Mouse (Mus musculus): ENCODE data around the gene Grk2. TPM values are rescaled to one million over a fixed set of nuclear protein-coding genes. Genes with fewer than 3 reads are reported as not detected.

Grk2 gene
- polyA plus RNA-seq (2014; fragmentation: Nextera tagmentation; extraction: Ambion mirVana): 12.5 and 13.9 TPM in 2 replicates

GRCm38 (mm10) chr19:4306190-4306577 lies at the start of gene Grk2:
Gene Grk2, minus strand, starts transcription at chr19:4306222.
- H3K4me3 ChIP-seq (ENCODE audit: low read depth, low read length): peak within 1 kb of the TSS; percentile 97
- DNase-seq (ENCODE audit: low spot score) (peak; percentile 91), ATAC-seq (ENCODE audit: low FRiP score) (peak; percentile 78)
- H3K36me3 ChIP-seq (ENCODE audit: control insufficient read depth, insufficient read depth, low read length): no peaks in the 10 kb centered on the region
- WGBS: 3% methylated on average over 4 of the region's 46 CpGs
- H3K9ac ChIP-seq (ENCODE audit: low read depth, low read length): peak within 1 kb of the TSS; percentile 97
- H3K9me3 ChIP-seq (ENCODE audit: control insufficient read depth, low read length): no peaks in the 10 kb centered on the region
- peak within 1 kb of the TSS; percentile 87 for H3K4me2 ChIP-seq (replicated peaks; ENCODE audit: low read depth, low read length)
- peak within 1 kb of the TSS; percentile 66 for H3K27ac ChIP-seq (ENCODE audit: low read depth, low read length)
- peaks cover 24% of the 10 kb centered on the region for H3K4me1 ChIP-seq (replicated peaks; ENCODE audit: control insufficient read depth, insufficient read depth, low read length)
- H3K27me3 ChIP-seq (ENCODE audit: control insufficient read depth, insufficient read depth, low read length): no peaks in the 10 kb centered on the region

- no peaks in the 10 kb centered on the region for H3K4me1 ChIP-seq (replicated peaks; ENCODE audit: control insufficient read depth, insufficient read depth, low read length)
- ATAC-seq (ENCODE audit: low FRiP score) (no peak), DNase-seq (ENCODE audit: low spot score) (no peak)
- peaks cover 5% of the 10 kb centered on the region for H3K36me3 ChIP-seq (ENCODE audit: control insufficient read depth, insufficient read depth, low read length)
- H3K27me3 ChIP-seq (ENCODE audit: control insufficient read depth, insufficient read depth, low read length): no peaks in the 10 kb centered on the region
- WGBS: 89% methylated on average over 2 of the region's 2 CpGs
- no peak overlapping the region for H3K4me3 ChIP-seq (ENCODE audit: low read depth, low read length)
- no peak overlapping the region for H3K4me2 ChIP-seq (replicated peaks; ENCODE audit: low read depth, low read length)
- H3K9me3 ChIP-seq (ENCODE audit: control insufficient read depth, low read length): no peaks in the 10 kb centered on the region
- no peak overlapping the region for H3K9ac ChIP-seq (ENCODE audit: low read depth, low read length)
- no peak overlapping the region for H3K27ac ChIP-seq (ENCODE audit: low read depth, low read length)
Observed at GRCm38 (mm10) chr19:4349455-4349854, 43.4 kb upstream of the Grk2 start.

GRCm38 (mm10) chr19:4346479-4346878 lies 40.5 kb upstream of the Grk2 start:
- Histone ChIP-seq H3K4me1 (replicated peaks; ENCODE audit: control insufficient read depth, insufficient read depth, low read length) (no peaks in the 10 kb centered on the region), H3K9me3 (ENCODE audit: control insufficient read depth, low read length) (no peaks in the 10 kb centered on the region), H3K9ac (ENCODE audit: low read depth, low read length) (no peak overlapping the region), H3K4me2 (replicated peaks; ENCODE audit: low read depth, low read length) (no peak overlapping the region), H3K36me3 (ENCODE audit: control insufficient read depth, insufficient read depth, low read length) (peaks cover 7% of the 10 kb centered on the region; the same call in 1 of the 2 replicates), H3K27ac (ENCODE audit: low read depth, low read length) (no peak overlapping the region), H3K27me3 (ENCODE audit: control insufficient read depth, insufficient read depth, low read length) (no peaks in the 10 kb centered on the region), H3K4me3 (ENCODE audit: low read depth, low read length) (no peak overlapping the region)
- DNase-seq (ENCODE audit: low spot score) (no peak), ATAC-seq (ENCODE audit: low FRiP score) (no peak)
- 83% methylated on average over 1 of the region's 1 CpGs for WGBS

- no peak overlapping the region for H3K4me2 ChIP-seq (replicated peaks; ENCODE audit: low read depth, low read length)
- DNase-seq (ENCODE audit: low spot score) (peak; percentile 66), ATAC-seq (ENCODE audit: low FRiP score) (no peak)
- H3K36me3 ChIP-seq (ENCODE audit: control insufficient read depth, insufficient read depth, low read length): peaks cover 5% of the 10 kb centered on the region; the same call in 1 of the 2 replicates
- H3K9ac ChIP-seq (ENCODE audit: low read depth, low read length): no peak overlapping the region
- 37% methylated on average over 2 of the region's 2 CpGs for WGBS
- no peaks in the 10 kb centered on the region for H3K4me1 ChIP-seq (replicated peaks; ENCODE audit: control insufficient read depth, insufficient read depth, low read length)
- H3K27me3 ChIP-seq (ENCODE audit: control insufficient read depth, insufficient read depth, low read length): no peaks in the 10 kb centered on the region
- no peak overlapping the region for H3K4me3 ChIP-seq (ENCODE audit: low read depth, low read length)
- H3K9me3 ChIP-seq (ENCODE audit: control insufficient read depth, low read length): no peaks in the 10 kb centered on the region
- H3K27ac ChIP-seq (ENCODE audit: low read depth, low read length): no peak overlapping the region
Observed at GRCm38 (mm10) chr19:4338162-4338561, 32.1 kb upstream of the Grk2 start.

GRCm38 (mm10) chr19:4333791-4334190 lies 27.8 kb upstream of the Grk2 start:
- Histone ChIP-seq H3K4me1 (replicated peaks; ENCODE audit: control insufficient read depth, insufficient read depth, low read length) (peaks cover 2% of the 10 kb centered on the region; the same call in 1 of the 2 replicates), H3K9ac (ENCODE audit: low read depth, low read length) (peak overlapping the region; percentile 70), H3K36me3 (ENCODE audit: control insufficient read depth, insufficient read depth, low read length) (peaks cover 2% of the 10 kb centered on the region; the same call in 1 of the 2 replicates), H3K4me3 (ENCODE audit: low read depth, low read length) (peak overlapping the region; percentile 62), H3K4me2 (replicated peaks; ENCODE audit: low read depth, low read length) (peak overlapping the region; percentile 61), H3K27ac (ENCODE audit: low read depth, low read length) (peak overlapping the region; percentile 79), H3K27me3 (ENCODE audit: control insufficient read depth, insufficient read depth, low read length) (no peaks in the 10 kb centered on the region), H3K9me3 (ENCODE audit: control insufficient read depth, low read length) (no peaks in the 10 kb centered on the region)
- WGBS: 0% methylated on average over 16 of the region's 16 CpGs
- ATAC-seq (ENCODE audit: low FRiP score) (peak; percentile 99), DNase-seq (ENCODE audit: low spot score) (peak; percentile 87)

- under 1% methylated on average over 13 of the region's 13 CpGs for WGBS
- Histone ChIP-seq H3K4me2 (replicated peaks; ENCODE audit: low read depth, low read length) (peak overlapping the region; percentile 61), H3K27ac (ENCODE audit: low read depth, low read length) (peak overlapping the region; percentile 79), H3K4me1 (replicated peaks; ENCODE audit: control insufficient read depth, insufficient read depth, low read length) (peaks cover 2% of the 10 kb centered on the region; the same call in 1 of the 2 replicates), H3K9ac (ENCODE audit: low read depth, low read length) (peak overlapping the region; percentile 70), H3K27me3 (ENCODE audit: control insufficient read depth, insufficient read depth, low read length) (no peaks in the 10 kb centered on the region), H3K4me3 (ENCODE audit: low read depth, low read length) (peak overlapping the region; percentile 62), H3K9me3 (ENCODE audit: control insufficient read depth, low read length) (no peaks in the 10 kb centered on the region), H3K36me3 (ENCODE audit: control insufficient read depth, insufficient read depth, low read length) (peaks cover 3% of the 10 kb centered on the region)
- peak; percentile 56 for ATAC-seq (ENCODE audit: low FRiP score)
- peak; percentile 63 for DNase-seq (ENCODE audit: low spot score)
Observed at GRCm38 (mm10) chr19:4333100-4333775, 27.2 kb upstream of the Grk2 start.

GRCm38 (mm10) chr19:4332653-4333052 lies 26.6 kb upstream of the Grk2 start:
- no peaks in the 10 kb centered on the region for H3K27me3 ChIP-seq (ENCODE audit: control insufficient read depth, insufficient read depth, low read length)
- no peak overlapping the region for H3K27ac ChIP-seq (ENCODE audit: low read depth, low read length)
- DNase-seq (ENCODE audit: low spot score) (peak; percentile 70), ATAC-seq (ENCODE audit: low FRiP score) (no peak)
- peaks cover 2% of the 10 kb centered on the region; the same call in 1 of the 2 replicates for H3K4me1 ChIP-seq (replicated peaks; ENCODE audit: control insufficient read depth, insufficient read depth, low read length)
- no peaks in the 10 kb centered on the region for H3K9me3 ChIP-seq (ENCODE audit: control insufficient read depth, low read length)
- H3K4me3 ChIP-seq (ENCODE audit: low read depth, low read length): peak overlapping the region; percentile 62
- WGBS: 4% methylated on average over 4 of the region's 4 CpGs
- peaks cover 7% of the 10 kb centered on the region for H3K36me3 ChIP-seq (ENCODE audit: control insufficient read depth, insufficient read depth, low read length)
- peak overlapping the region; percentile 70 for H3K9ac ChIP-seq (ENCODE audit: low read depth, low read length)
- H3K4me2 ChIP-seq (replicated peaks; ENCODE audit: low read depth, low read length): peak overlapping the region; percentile 61

DNA sequence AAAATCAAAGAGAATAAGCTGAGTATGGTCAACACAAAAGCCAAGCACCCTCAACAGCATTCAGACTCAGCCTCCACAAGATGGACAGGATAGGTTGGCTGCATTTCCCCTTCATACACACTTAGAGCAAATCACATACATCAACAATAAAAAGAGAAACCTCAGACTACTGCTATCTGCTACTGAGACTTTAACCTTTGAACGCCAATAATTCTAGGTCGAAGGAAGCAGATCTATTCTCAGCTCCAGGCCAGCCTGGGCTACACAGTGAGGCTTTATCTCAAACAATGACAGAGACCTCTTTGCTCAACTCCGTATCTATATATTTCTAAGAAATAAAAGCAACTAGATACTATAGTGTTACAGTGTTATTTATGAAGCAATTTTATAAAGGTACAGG lies 25.3 kb upstream of the Grk2 start:
- 92% methylated on average over 3 of the region's 3 CpGs for WGBS
- Histone ChIP-seq H3K27me3 (ENCODE audit: control insufficient read depth, insufficient read depth, low read length) (no peaks in the 10 kb centered on the region), H3K4me3 (ENCODE audit: low read depth, low read length) (no peak overlapping the region), H3K9me3 (ENCODE audit: control insufficient read depth, low read length) (no peaks in the 10 kb centered on the region), H3K36me3 (ENCODE audit: control insufficient read depth, insufficient read depth, low read length) (peaks cover 9% of the 10 kb centered on the region), H3K27ac (ENCODE audit: low read depth, low read length) (no peak overlapping the region), H3K9ac (ENCODE audit: low read depth, low read length) (no peak overlapping the region), H3K4me1 (replicated peaks; ENCODE audit: control insufficient read depth, insufficient read depth, low read length) (peaks cover 2% of the 10 kb centered on the region; the same call in 1 of the 2 replicates), H3K4me2 (replicated peaks; ENCODE audit: low read depth, low read length) (no peak overlapping the region)
- ATAC-seq (ENCODE audit: low FRiP score) (no peak), DNase-seq (ENCODE audit: low spot score) (no peak)

- Histone ChIP-seq H3K9me3 (ENCODE audit: control insufficient read depth, low read length) (no peaks in the 10 kb centered on the region), H3K4me1 (replicated peaks; ENCODE audit: control insufficient read depth, insufficient read depth, low read length) (peaks cover 2% of the 10 kb centered on the region; the same call in 1 of the 2 replicates), H3K4me3 (ENCODE audit: low read depth, low read length) (no peak overlapping the region), H3K4me2 (replicated peaks; ENCODE audit: low read depth, low read length) (no peak overlapping the region), H3K9ac (ENCODE audit: low read depth, low read length) (no peak overlapping the region), H3K27ac (ENCODE audit: low read depth, low read length) (no peak overlapping the region), H3K36me3 (ENCODE audit: control insufficient read depth, insufficient read depth, low read length) (peaks cover 13% of the 10 kb centered on the region), H3K27me3 (ENCODE audit: control insufficient read depth, insufficient read depth, low read length) (no peaks in the 10 kb centered on the region)
- WGBS: 94% methylated on average over 2 of the region's 2 CpGs
- no peak for ATAC-seq (ENCODE audit: low FRiP score)
- DNase-seq (ENCODE audit: low spot score): no peak
Observed at GRCm38 (mm10) chr19:4330603-4331002, 24.6 kb upstream of the Grk2 start.
